Mouse (Mus musculus) erythroblast, embryonic 14.5 days (primary cell): ENCODE measurements around the gene March2. TPM values are rescaled to one million over a fixed set of nuclear protein-coding genes. Genes with fewer than 3 reads are reported as not detected.

Experiments used
- H3K27me3 ChIP-seq: 2 replicates; pipeline ENCODE4 v1.6.1; 2012; ENCODE audit warnings: inconsistent platforms; ENCODE audit not compliant: control insufficient read depth
- H3K36me3 ChIP-seq: 2 replicates; pipeline ENCODE4 v1.6.1; 2012; ENCODE audit warnings: mild to moderate bottlenecking, inconsistent platforms; ENCODE audit not compliant: control insufficient read depth
- H3K4me1 ChIP-seq: 2 replicates; pipeline ENCODE4 v1.6.1; 2012; ENCODE audit warnings: inconsistent platforms; ENCODE audit not compliant: control insufficient read depth
- H3K4me3 ChIP-seq: replicated peaks from 2 replicates; pipeline ENCODE3; 2012; ENCODE audit warnings: moderate library complexity, mild to moderate bottlenecking, inconsistent platforms
- H3K9me3 ChIP-seq: 2 replicates; pipeline ENCODE4 v1.6.1; 2012; ENCODE audit warnings: low read length, inconsistent platforms, mixed read lengths; ENCODE audit not compliant: control insufficient read depth
- GATA1 ChIP-seq: IDR thresholded peaks from 2 replicates; pipeline ENCODE4 v1.6.1; 2012; ENCODE audit warnings: low read length, inconsistent platforms, mixed read lengths
- TAL1 ChIP-seq: IDR thresholded peaks from 3 replicates; pipeline ENCODE4 v1.6.1; 2012; ENCODE audit warnings: low read length, inconsistent platforms, mixed read lengths
- polyA plus RNA-seq: library from polyadenylated mRNA; stranded (reverse); fragments of >175 nt; gene quantifications from 2 replicates; pipeline ENCODE4 v1.2.3, GENCODE M21; 2012

March2 gene
- polyA plus RNA-seq, result 80.5 and 112 TPM in 2 replicates

- Histone ChIP-seq H3K4me3 (peak within 1 kb of the TSS; percentile 74), H3K9me3 (no peaks in the 10 kb centered on the region), H3K4me1 (peaks cover 58% of the 10 kb centered on the region), H3K36me3 (peaks cover 43% of the 10 kb centered on the region), H3K27me3 (no peaks in the 10 kb centered on the region)
- TF ChIP-seq TAL1 (no peak), GATA1 (no peak)
Observed at GRCm38 (mm10) chr17:33718384-33718881, at the start of gene March2. TSS of gene March2 (minus strand) at chr17:33718670.

- Histone ChIP-seq H3K9me3 (no peaks in the 10 kb centered on the region), H3K4me1 (peaks cover 7% of the 10 kb centered on the region), H3K4me3 (no peak overlapping the region), H3K27me3 (peaks cover 10% of the 10 kb centered on the region), H3K36me3 (no peaks in the 10 kb centered on the region)
- TF ChIP-seq TAL1 (no peak), GATA1 (no peak)
Observed at GRCm38 (mm10) chr17:33766389-33766788, 47.9 kb upstream of the March2 start.

GRCm38 (mm10) chr17:33760255-33761165 lies 42.0 kb upstream of the March2 start, which contains the start of gene Rab11b:
TSS of gene Rab11b (minus strand) at chr17:33760530.
- Histone ChIP-seq H3K4me3 (peak within 1 kb of the TSS; percentile 94), H3K27me3 (no peaks in the 10 kb centered on the region), H3K4me1 (peaks cover 53% of the 10 kb centered on the region), H3K9me3 (no peaks in the 10 kb centered on the region), H3K36me3 (peaks cover 38% of the 10 kb centered on the region)
- TF ChIP-seq GATA1 (no peak), TAL1 (no peak)

- no peak for TF ChIP-seq GATA1
- no peak for TF ChIP-seq TAL1
- H3K9me3 ChIP-seq, result no peaks in the 10 kb centered on the region
- peak overlapping the region; percentile 94 for H3K4me3 ChIP-seq
- H3K27me3 ChIP-seq, result no peaks in the 10 kb centered on the region
- peaks cover 44% of the 10 kb centered on the region for H3K36me3 ChIP-seq
- H3K4me1 ChIP-seq, result peaks cover 58% of the 10 kb centered on the region
Observed at GRCm38 (mm10) chr17:33759767-33760254, 41.3 kb upstream of the March2 start.

GRCm38 (mm10) chr17:33757231-33757630 lies 38.8 kb upstream of the March2 start:
- H3K36me3 ChIP-seq, result peaks cover 70% of the 10 kb centered on the region

GRCm38 (mm10) chr17:33756108-33756790 lies 37.8 kb upstream of the March2 start:
- peaks cover 71% of the 10 kb centered on the region for H3K4me1 ChIP-seq
- TF ChIP-seq GATA1 (no peak), TAL1 (no peak)
- H3K27me3 ChIP-seq, result no peaks in the 10 kb centered on the region
- H3K9me3 ChIP-seq, result no peaks in the 10 kb centered on the region
- peaks cover 80% of the 10 kb centered on the region for H3K36me3 ChIP-seq
- no peak overlapping the region for H3K4me3 ChIP-seq

More at GRCm38 (mm10) chr17:33757231-33757630, 38.8 kb upstream of the March2 start:
- TF ChIP-seq GATA1 (no peak), TAL1 (no peak)
- H3K4me3 ChIP-seq, result no peak overlapping the region
- H3K4me1 ChIP-seq, result peaks cover 65% of the 10 kb centered on the region
- no peaks in the 10 kb centered on the region for H3K9me3 ChIP-seq
- H3K27me3 ChIP-seq, result no peaks in the 10 kb centered on the region

- no peaks in the 10 kb centered on the region for H3K27me3 ChIP-seq
- peaks cover 87% of the 10 kb centered on the region for H3K36me3 ChIP-seq
- peaks cover 72% of the 10 kb centered on the region for H3K4me1 ChIP-seq
- H3K4me3 ChIP-seq, result no peak overlapping the region
- TF ChIP-seq TAL1, result no peak
- H3K9me3 ChIP-seq, result no peaks in the 10 kb centered on the region
Observed at GRCm38 (mm10) chr17:33755418-33756107, 37.1 kb upstream of the March2 start.

GRCm38 (mm10) chr17:33754656-33755055 lies 36.2 kb upstream of the March2 start:
- Histone ChIP-seq H3K36me3 (peaks cover 96% of the 10 kb centered on the region), H3K4me3 (no peak overlapping the region), H3K9me3 (no peaks in the 10 kb centered on the region), H3K27me3 (no peaks in the 10 kb centered on the region), H3K4me1 (peaks cover 70% of the 10 kb centered on the region)
- no peak for TF ChIP-seq GATA1

- peaks cover 97% of the 10 kb centered on the region for H3K36me3 ChIP-seq
- no peak overlapping the region for H3K4me3 ChIP-seq
- H3K4me1 ChIP-seq, result peaks cover 52% of the 10 kb centered on the region
- no peaks in the 10 kb centered on the region for H3K27me3 ChIP-seq
- no peaks in the 10 kb centered on the region for H3K9me3 ChIP-seq
- TF ChIP-seq TAL1, result no peak
- TF ChIP-seq GATA1, result no peak
Observed at GRCm38 (mm10) chr17:33752297-33752696, 33.8 kb upstream of the March2 start.
